20 mouse cellular contexts compared by ENCODE assay signal in the genomic region with DNA sequence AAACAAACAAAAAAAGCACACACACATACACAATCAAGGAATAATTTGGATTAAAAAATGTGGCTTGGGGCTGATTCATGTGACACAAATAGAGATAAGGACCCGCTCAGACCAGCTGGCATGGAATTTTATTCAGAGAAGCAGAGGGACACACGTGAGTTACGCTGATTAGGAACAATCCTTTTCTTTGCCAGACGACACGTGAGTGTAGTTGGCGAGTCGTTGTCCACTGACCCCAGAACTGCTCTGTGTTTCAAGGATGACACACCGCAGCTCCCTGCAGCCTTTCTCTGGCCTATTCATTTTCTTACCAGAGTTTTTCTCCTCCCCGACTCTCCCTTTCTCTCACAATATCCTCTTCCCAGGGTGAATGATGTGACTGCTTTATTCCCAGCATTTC.
DNase-seq lines count a peak whose midpoint lies in the region; ATAC-seq lines count a peak whose summit lies in the region.
"Had no signal": no experiment of that assay in that cellular context is flagged by ENCODE, and none has a peak within 500 bp of the region (broad histone marks: within the 10 kb centered on the region; RNA-seq: fewer than 3 reads in every experiment).

No protein-coding gene starts in this region.

- no peaks in the 10 kb centered on the region for H3K9me3 ChIP-seq in forebrain, embryonic 14.5 days (replicated peaks; ENCODE audit: control insufficient read depth, low read length)
- H3K9me3 ChIP-seq in forebrain, embryonic 16.5 days (ENCODE audit: control insufficient read depth, low read length) = no peaks in the 10 kb centered on the region
- H3K9me3 ChIP-seq: embryonic facial prominence, embryonic 10.5 days; forebrain, embryonic 13.5 days; G1E; heart, embryonic 12.5 days; hindbrain, embryonic 12.5 days; intestine, embryonic 15.5 days had no signal

- H3K27ac ChIP-seq in forebrain, embryonic 14.5 days (ENCODE audit: low read depth, low read length) = no peak overlapping the region
- no peak overlapping the region for H3K27ac ChIP-seq in forebrain, embryonic 16.5 days (ENCODE audit: low read length)
- H3K27ac ChIP-seq: embryonic facial prominence, embryonic 10.5 days; forebrain, embryonic 13.5 days; heart, adult 2 months; hindbrain, embryonic 12.5 days; intestine, embryonic 15.5 days had no signal

- H3K4me3 ChIP-seq in forebrain, embryonic 14.5 days (ENCODE audit: low read depth, low read length) = no peak overlapping the region
- no peak overlapping the region for H3K4me3 ChIP-seq in forebrain, embryonic 16.5 days (replicated peaks; ENCODE audit: low read length)
- H3K4me3 ChIP-seq: embryonic facial prominence, embryonic 10.5 days; forebrain, embryonic 13.5 days; heart, adult 2 months; heart, embryonic 12.5 days; hindbrain, embryonic 12.5 days; intestine, embryonic 15.5 days had no signal

- no peaks in the 10 kb centered on the region for H3K4me1 ChIP-seq in forebrain, embryonic 14.5 days (ENCODE audit: control insufficient read depth, insufficient read depth, low read length)
- H3K4me1 ChIP-seq in forebrain, embryonic 16.5 days (replicated peaks; ENCODE audit: control insufficient read depth, insufficient read depth, low read length) = no peaks in the 10 kb centered on the region
- H3K4me1 ChIP-seq: forebrain, embryonic 13.5 days; heart, embryonic 12.5 days; intestine, embryonic 15.5 days had no signal

- DNase-seq in adrenal gland, adult 2 months = peak; percentile 40
- DNase-seq in adrenal gland, adult 8-10 months = no peak
- DNase-seq in forebrain, embryonic 14.5 days (ENCODE audit: low spot score) = peak; percentile 7
- DNase-seq in heart, postnatal 4 days = peak; percentile 15
- no peak for DNase-seq in heart, postnatal 36 days
- DNase-seq in retina, postnatal 1 day = peak; percentile 23
- no peak for DNase-seq in retina, embryonic 14.5 days (ENCODE audit: low spot score)
- DNase-seq: B cell, adult 2 months; cerebellum, adult 2 months; gastrocnemius, postnatal 10 days; heart, adult 2 months; kidney, adult 18-20 months had no signal

- no peak overlapping the region for H3K4me2 ChIP-seq in forebrain, embryonic 14.5 days (ENCODE audit: low read length)
- H3K4me2 ChIP-seq in forebrain, embryonic 16.5 days (ENCODE audit: low read length) = no peak overlapping the region
- H3K4me2 ChIP-seq: forebrain, embryonic 13.5 days; heart, embryonic 12.5 days; hindbrain, embryonic 12.5 days; intestine, embryonic 15.5 days had no signal

- ATAC-seq in forebrain, embryonic 14.5 days = no peak
- ATAC-seq in forebrain, embryonic 16.5 days = no peak
- ATAC-seq: CD4-positive, CD25-positive, alpha-beta regulatory T cell, adult 4 months; forebrain, embryonic 13.5 days; intestine, embryonic 15.5 days had no signal

- intact Hi-C loops in heart, postnatal 36 days (cut with DNase I) = no loop called here

- WGBS in forebrain, embryonic 14.5 days = 62% methylated on average over 9 of the region's 9 CpGs
- 45% methylated on average over 9 of the region's 9 CpGs for WGBS in forebrain, embryonic 16.5 days

- H3K27me3 ChIP-seq in forebrain, embryonic 14.5 days (replicated peaks; ENCODE audit: control insufficient read depth, insufficient read depth, low read length) = no peaks in the 10 kb centered on the region
- no peaks in the 10 kb centered on the region for H3K27me3 ChIP-seq in forebrain, embryonic 16.5 days (replicated peaks; ENCODE audit: control insufficient read depth, insufficient read depth, low read length)
- H3K27me3 ChIP-seq: forebrain, embryonic 13.5 days; intestine, embryonic 15.5 days had no signal

- no peaks in the 10 kb centered on the region for H3K36me3 ChIP-seq in forebrain, embryonic 14.5 days (ENCODE audit: control insufficient read depth, insufficient read depth, low read length)
- no peaks in the 10 kb centered on the region for H3K36me3 ChIP-seq in forebrain, embryonic 16.5 days (ENCODE audit: control insufficient read depth, insufficient read depth)
- H3K36me3 ChIP-seq: embryonic facial prominence, embryonic 10.5 days; G1E; heart, embryonic 12.5 days; hindbrain, embryonic 12.5 days; intestine, embryonic 15.5 days had no signal

- no peak overlapping the region for H3K9ac ChIP-seq in forebrain, embryonic 14.5 days (ENCODE audit: low read length)
- no peak overlapping the region for H3K9ac ChIP-seq in forebrain, embryonic 16.5 days (replicated peaks; ENCODE audit: low read depth, low read length)
- H3K9ac ChIP-seq: forebrain, embryonic 13.5 days; heart, embryonic 12.5 days; hindbrain, embryonic 12.5 days; intestine, embryonic 15.5 days had no signal

Comparison
In these comparisons a context has a peak if more than half of its experiments do, and no peak if none do; other contexts are left out.
1. DNase-seq: peak in adrenal gland, adult 2 months (single experiment), forebrain, embryonic 14.5 days (single experiment), heart, postnatal 4 days (single experiment) and retina, postnatal 1 day (single experiment); none in adrenal gland, adult 8-10 months (single experiment), heart, postnatal 36 days (0 of 2) and retina, embryonic 14.5 days (single experiment).